Mouse (Mus musculus) liver, adult (tissue): ENCODE data around the gene Cabcoco1.

Experiments
- GATA4 ChIP-seq: IDR thresholded peaks from 2 replicates; pipeline ENCODE4 v1.6.1; 2014; ENCODE audit warnings: mild to moderate bottlenecking, low read length; ENCODE audit not compliant: insufficient replicate concordance

Gene Cabcoco1

DNA sequence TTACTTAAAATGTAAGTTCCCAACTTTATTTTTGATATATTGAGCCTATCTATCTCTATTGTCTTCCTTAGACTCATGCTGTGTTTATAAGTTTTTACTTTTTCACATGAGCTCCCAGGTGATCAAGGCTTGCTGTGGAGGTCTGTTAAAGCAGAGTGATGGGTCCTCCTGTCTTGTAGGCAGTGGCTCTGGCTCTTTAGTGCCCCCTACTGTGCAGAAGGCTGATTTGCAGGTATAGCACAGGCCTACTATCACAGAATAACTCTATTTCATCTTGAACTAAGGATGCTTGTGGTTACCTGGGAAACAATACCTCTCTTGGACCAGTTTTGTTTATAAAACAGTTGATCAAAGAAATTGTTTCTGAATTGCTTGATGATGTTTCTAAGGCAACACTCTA, 87.2 kb downstream of the Cabcoco1 start:
- no peak for TF ChIP-seq GATA4

DNA sequence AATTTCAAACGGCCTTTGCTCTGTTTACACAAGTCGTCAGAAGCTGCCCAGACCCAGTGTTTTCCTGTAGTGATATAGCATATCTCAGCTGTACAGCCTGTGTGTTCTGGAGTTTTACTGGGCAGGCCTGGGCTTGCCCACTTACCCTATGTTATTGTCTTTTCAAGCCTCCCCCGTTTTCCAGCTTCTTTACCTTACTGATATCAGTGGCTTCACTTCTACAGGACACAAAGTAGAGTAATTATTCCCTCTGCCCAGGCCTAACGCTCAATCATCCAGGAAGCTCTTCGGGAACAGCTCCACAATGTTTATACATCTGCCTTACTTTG, 94.9 kb downstream of the Cabcoco1 start:
- peak; percentile 30; the same call in 1 of the 2 replicates for TF ChIP-seq GATA4

DNA sequence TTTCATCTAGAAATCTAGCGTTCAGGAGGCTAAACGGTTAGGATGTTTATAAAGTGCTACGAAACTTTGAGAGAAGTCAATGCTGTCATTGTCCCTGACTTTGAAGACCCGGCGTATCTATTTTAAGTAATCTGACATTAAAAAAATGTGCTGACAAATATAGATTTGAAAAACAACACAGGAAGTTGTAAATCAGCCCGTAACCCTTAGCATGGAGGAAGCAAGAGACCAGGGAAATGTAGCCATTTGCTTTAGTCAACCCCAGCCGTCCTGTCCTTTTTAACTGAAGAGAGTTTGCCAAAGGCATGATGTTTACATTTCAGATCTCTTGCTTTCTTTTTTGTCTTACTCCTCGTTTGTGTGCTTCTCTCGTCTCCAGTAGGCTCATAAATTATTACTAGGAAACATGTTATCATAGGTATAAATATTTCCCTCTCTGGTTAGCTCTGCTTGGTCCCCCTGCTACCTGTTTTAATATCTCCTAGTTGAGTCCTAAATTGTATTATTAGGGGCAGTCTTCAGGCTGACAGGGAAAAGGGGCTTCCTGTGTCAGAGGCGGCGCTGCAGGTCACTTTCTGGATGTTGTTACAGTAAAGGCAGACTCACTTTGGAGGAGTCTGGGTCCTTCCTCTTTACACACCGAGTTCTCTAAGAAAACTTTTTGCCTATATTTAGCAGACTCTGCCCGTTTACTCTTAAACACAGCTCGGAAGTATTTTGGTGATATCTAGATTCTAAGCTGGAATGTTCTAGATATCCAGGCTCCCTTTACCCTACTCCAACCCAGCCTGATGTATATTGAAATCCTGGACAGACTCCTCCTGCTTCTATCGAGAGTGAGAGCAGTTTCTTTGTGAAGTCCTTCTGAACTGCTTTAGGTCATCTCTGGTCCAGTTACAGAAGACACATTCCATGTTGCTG, 95.6 kb downstream of the Cabcoco1 start:
- no peak for TF ChIP-seq GATA4

DNA sequence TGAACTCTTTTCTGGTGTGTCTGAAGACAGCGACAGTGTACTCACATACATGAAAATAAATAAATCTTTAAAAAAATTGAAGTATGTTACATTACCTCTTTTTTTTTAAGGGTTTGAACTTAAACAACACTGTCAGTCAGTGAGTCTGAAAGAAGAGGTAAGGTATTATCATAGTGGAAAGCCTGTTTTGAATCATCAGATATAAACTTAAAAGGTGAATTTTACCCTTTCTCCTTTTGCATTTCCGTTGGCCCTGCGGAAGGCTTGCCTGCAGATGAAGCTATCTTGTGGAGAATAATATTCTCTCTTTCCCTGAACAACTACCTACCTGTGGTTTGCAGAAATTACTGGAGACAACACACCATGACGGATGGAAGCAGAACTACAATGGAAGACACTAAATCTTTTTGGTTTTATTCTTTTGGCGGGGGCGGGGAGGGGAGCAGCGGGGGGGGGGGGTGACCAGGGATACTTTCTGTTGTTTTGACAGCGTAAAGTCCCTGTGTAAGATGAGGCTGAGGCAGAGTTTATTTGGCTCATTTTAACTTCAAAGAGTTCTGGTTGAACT, 96.4 kb downstream of the Cabcoco1 start:
- no peak for TF ChIP-seq GATA4

DNA sequence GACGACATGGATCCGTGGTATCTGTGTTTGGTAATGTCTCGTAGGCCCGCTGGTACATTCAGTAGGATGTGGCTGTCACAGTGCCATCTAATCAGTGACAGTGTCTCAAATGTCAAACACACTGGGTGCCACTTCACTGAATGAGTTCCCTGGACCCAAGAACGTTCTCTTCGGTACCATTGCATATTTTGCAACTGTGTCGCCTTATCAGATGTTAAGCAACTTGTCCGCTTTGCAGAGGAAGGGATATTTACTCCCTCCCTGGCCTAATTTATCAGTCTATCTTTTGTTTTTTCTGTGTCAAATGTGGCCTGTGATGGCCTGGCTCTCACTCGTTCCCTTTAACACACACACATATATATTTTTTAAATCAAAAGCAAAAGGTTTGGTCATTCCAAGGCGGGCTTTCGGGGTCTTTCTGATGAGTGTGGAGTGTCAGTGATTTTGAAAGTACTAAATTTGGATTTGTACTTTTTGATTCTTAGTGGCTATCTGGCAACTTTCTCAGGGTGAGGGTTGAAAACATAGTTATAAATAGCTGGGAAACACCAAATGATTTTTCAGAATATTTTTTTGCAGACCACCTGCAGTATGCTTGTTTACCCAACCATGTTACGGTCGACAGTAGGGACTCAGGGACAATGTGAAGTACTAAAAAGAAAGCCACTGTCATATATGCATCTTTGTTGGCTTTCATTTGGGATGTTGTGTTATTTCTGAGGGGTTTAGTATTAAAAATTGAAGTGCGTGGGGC, 97.2 kb downstream of the Cabcoco1 start:
- peak; percentile 99 for TF ChIP-seq GATA4

DNA sequence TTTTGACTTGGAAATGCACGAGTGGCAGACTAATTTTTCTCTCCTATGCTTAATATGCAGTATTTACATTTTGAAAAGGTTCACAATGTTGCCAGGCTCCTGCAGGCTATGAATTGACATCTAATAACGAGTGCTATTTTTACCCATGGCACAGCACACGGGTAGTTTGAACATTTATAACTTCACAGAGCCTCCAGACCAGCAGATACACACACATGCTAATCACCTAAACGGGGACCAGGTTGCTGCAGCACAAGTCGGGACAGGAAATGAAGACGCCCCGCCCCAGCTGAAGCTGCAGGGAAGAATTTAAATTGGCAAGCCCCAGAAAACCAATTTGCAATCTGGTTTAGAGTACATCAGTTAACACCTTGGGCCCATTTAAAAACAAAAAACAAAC, 98.6 kb downstream of the Cabcoco1 start:
- TF ChIP-seq GATA4, result no peak

DNA sequence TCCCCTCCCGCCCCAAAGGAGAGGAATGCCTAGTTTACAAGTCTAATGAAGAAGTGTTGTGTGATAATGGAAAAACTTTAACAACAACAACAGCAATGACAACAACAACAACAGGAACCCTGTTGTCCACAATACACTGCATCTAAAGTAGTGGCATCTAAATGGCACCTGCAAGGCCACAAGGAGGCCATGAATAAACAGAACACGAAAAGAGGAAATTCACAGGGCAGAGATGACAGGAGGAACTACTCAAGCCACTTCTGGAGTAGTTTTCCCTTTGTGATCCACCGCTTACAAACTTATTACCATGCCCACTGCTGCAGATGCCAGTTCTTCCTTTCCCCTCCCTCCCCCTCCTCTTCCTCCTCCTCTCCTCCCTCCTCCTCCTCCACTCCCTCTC, 99.0 kb downstream of the Cabcoco1 start:
- TF ChIP-seq GATA4, result no peak

DNA sequence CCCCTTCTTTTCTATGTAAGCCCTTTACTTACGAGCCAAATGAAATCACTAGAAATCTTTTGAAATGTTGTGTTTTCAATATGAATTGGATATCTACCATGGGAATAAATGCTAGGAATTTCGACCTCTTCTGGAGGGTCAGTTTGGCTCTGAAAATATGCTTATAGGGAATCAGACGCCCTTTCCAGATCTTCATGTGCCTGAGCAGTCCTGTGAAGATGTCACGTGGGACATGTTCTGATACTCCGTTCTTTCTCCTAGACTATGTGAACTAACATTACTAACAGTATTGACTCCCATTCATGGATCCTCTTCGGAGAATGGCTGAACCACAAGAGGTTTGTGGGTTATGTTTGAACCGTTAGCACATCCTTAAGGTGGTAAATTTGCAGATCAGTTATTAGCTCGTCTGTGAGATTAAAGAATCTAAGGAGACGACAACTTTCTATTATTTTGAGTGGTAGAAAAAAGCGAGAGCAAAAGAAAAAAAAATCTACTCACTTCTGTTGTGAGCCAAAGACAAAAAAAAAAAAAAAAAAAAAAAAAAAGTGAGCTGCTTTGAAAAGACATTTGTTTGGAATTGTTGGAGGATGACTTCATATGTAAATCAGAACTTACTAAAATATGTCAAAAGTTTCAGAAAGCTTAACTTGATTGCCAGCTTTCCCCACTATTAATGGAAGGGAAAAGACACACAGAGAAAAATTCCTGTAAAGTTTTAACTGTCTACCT, 99.6 kb downstream of the Cabcoco1 start:
- no peak for TF ChIP-seq GATA4

DNA sequence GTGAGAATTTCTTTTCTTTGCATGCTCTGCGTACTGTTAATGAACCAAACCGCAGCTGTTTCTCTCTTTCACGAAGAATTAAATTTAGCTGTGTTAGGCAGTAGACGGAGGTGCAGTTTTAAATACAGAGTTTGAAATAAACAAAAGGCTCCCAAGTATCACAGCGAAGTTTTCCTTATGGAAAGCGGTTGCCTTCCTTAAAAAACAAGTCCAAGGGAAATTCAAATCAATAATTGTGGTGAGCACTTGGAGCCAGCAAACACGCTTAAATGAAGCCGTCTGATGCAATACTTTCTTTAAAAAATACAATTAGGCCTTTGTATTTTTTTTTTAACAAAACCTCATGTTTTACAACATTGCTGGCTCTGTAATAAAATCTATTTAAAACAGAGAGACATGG, 101.2 kb downstream of the Cabcoco1 start:
- no peak for TF ChIP-seq GATA4

DNA sequence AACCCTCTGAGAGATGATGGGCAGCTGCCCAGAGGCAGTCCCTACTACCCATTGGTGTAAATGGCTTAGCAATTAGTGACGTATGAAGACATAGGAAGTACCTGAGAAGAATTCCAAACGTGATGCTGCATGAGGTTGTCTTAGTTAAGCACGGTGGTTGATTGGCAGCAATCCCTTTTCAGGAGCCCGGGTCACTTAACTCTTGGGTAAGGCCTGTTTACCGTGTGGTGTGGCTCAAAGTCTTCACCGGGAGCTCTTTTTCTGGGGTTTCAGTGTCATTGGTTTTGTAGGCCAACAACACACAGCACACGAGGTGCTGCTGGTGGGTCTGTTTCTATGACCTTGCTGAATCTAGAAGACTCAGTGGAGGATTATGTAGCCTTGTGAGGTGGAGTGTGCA, 105.9 kb downstream of the Cabcoco1 start:
- no peak for TF ChIP-seq GATA4

DNA sequence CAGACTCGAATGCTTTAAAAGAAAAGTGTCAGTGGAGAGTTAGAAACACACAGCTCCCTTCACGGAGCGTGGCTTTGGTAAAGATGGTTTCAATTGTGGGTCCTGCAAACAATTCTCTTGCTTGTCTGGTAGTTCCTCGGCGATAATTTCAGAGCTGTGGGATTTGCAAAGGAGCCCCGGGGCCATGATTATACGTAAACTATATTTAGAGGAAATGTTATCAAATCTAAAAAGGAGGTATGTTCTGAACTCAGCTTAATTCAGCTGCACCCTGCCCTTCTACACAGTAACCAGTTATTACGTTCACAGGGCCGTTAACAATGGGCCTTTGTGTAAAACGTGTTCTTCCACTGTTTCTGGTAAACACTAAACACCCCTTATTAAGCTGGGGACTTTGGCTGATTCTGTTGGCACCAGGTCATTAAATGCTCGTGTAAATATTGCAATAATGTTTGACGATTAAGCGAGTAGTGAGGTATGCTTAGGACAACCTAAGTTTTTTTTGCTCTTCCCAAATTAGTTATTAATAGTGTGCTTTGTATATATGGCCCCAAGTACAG, 106.6 kb downstream of the Cabcoco1 start:
- no peak for TF ChIP-seq GATA4

DNA sequence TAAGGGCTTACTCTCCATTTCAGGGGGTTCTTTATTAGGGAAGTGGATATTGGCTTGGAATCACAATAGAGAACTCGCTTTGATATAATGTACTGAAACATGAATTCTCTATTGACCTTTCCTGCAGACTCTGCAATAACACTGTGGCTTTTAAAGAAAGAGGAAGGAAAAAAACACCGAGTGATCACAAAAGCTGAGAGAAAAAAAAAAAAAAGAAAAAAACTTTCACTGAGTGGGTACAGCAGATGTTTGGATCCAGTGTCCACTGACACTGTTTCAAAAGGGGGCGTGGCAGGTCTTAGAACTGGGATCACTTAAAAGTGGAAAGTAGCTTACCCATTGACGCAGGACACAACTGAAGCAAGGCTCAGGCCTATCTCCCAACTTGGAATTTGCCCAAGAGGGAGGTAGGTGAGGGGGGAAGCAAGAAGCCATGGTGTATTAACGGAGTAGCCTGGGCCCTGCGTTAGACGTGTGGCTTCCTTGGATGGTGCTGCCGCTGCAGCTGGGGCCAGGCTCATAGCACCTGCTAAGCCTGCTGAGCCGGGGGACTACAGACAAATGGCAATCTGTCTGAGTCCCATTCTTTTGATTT, 107.6 kb downstream of the Cabcoco1 start:
- TF ChIP-seq GATA4, result no peak

DNA sequence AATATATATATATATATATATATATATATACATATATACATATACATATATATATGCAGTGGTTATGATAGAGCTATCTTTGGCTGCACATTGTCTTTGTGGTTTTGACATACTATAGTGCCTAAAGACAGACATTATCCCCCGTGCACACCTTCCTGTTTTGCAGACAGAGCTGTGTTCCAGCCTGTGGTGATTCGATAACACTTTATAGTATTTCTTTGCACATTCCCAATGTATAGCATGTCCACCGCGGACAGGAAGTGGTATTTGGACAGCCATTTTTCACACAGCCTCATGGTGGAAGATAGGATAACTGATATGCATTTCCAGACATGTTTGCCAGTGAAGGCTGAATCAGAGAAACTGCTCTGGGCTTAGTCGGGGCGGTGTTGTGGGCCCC, 110.3 kb downstream of the Cabcoco1 start:
- TF ChIP-seq GATA4, result no peak

DNA sequence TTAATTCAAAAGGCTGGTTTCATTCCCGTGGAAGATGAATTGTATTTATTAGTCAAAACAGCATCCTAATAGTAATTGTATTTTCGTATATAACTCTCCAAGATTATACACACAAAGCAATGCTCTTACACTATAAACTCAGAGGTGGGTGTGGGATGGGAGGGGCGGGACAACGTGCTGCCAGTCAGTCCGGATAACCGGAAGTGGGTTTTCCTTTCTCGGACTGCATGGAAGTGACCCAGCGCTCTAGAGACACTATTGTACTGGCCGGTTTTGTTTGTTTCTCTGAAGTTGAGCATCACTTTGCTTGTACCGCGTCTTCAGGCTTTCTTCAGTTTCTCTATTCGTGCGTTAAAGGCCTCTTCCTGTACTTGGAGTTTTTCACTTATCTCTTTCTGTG, 110.8 kb downstream of the Cabcoco1 start:
- TF ChIP-seq GATA4, result no peak
